Mouse (Mus musculus) liver, adult 2 months (tissue): ENCODE results near the gene Olfr715. TPM values are rescaled to one million over a fixed set of nuclear protein-coding genes. Genes with fewer than 3 reads are reported as not detected.
"Not testable (repeated sequence)": the region's sequence is repeated elsewhere in the genome, so short reads cannot be mapped to it uniquely, and the experiment has no call there.

Source experiments
- DNase-seq: peaks from one replicate; pipeline ENCODE4 v3.0.0-alpha.2; 2011; ENCODE audit warnings: low read depth, low spot score; ENCODE audit errors: extremely low read depth
- H3K27ac ChIP-seq: fragments of 200-500 bp; replicated peaks from 2 replicates; pipeline ENCODE4 v1.5.1; 2012; ENCODE audit warnings: low read depth, mild to moderate bottlenecking, control low read depth, inconsistent platforms, low read length; ENCODE audit not compliant: insufficient read depth
- H3K27me3 ChIP-seq: fragments of 200-500 bp; 2 replicates; pipeline ENCODE4 v1.6.1; 2012; ENCODE audit warnings: mild to moderate bottlenecking, moderate library complexity, low read length, inconsistent platforms; ENCODE audit not compliant: control insufficient read depth, insufficient read depth
- H3K36me3 ChIP-seq: fragments of 200-500 bp; 2 replicates; pipeline ENCODE4 v1.6.1; 2012; ENCODE audit warnings: low read length, inconsistent platforms; ENCODE audit not compliant: control insufficient read depth, insufficient read depth
- H3K4me1 ChIP-seq: fragments of 200-500 bp; 2 replicates; pipeline ENCODE4 v1.6.1; 2011; ENCODE audit warnings: low read length; ENCODE audit not compliant: control insufficient read depth, insufficient read depth
- H3K4me3 ChIP-seq: fragments of 200-500 bp; 2 replicates; pipeline ENCODE4 v1.5.1; 2011; ENCODE audit warnings: low read depth, mild to moderate bottlenecking, control low read depth, low read length, moderate library complexity; ENCODE audit not compliant: insufficient read depth
- H3K79me2 ChIP-seq: fragments of 200-500 bp; 2 replicates; pipeline ENCODE4 v1.6.1; 2012; ENCODE audit warnings: inconsistent platforms, mild to moderate bottlenecking, low read length, moderate library complexity; ENCODE audit not compliant: control insufficient read depth, insufficient read depth
- H3K9ac ChIP-seq: fragments of 200-500 bp; 2 replicates; pipeline ENCODE4 v1.6.1; 2012; ENCODE audit warnings: low read depth, mild to moderate bottlenecking, control low read depth, inconsistent platforms, low read length
- CTCF ChIP-seq: fragments of 200-500 bp; IDR thresholded peaks from 2 replicates; pipeline ENCODE4 v1.5.1; 2011; ENCODE audit warnings: low read depth, low read length, control low read depth
- POLR2A ChIP-seq: fragments of 200-500 bp; IDR thresholded peaks from 2 replicates; pipeline ENCODE4 v1.6.1; 2011; ENCODE audit warnings: low read length, control low read depth; ENCODE audit not compliant: insufficient read depth; ENCODE audit errors: extremely low read depth
- WGBS: fragments of 180-500 bp; shearing (Covaris S2); methylation state at CpG from one replicate; pipeline ENCODE4 v1.1.7; 2018; 5-methylcytosine and 5-hydroxymethylcytosine counted together
- polyA plus RNA-seq: library from polyadenylated mRNA; depleted of rRNA; stranded (reverse); fragments of >200 nt; gene quantifications from 2 replicates; pipeline ENCODE4 v1.2.3, GENCODE M21; 2012; rRNA removed
- total RNA-seq: library from RNA; depleted of rRNA; stranded (reverse); fragments of >200 nt; gene quantifications from 2 replicates; pipeline ENCODE4 v1.2.3, GENCODE M21; 2014; rRNA removed

The Olfr715 gene
- total RNA-seq (not detected in 2 replicates), polyA plus RNA-seq (not detected in 2 replicates)

DNA sequence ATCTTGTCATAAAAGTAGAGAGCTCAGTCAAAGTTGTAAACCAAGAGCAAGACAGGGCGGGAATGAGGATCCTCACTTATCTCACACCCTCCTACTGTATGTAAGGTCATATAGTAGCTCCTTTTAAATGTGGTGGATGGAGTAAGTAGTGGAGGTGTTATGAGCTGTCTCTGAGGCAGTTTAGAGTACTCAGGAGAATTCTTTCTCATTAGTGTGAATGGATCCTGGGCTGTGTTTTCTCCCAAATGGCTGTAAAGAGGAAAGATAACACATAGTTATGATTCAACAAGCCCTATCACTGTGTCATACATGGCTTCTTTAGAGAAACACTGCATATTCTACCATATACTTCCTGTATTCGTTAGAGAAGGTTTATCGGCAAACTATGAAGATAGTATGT lies at the start of gene Olfr715:
TSS of gene Olfr715 (minus strand) at position 101 of the 400 bp plus-strand sequence.
- H3K27me3 ChIP-seq, H3K9ac ChIP-seq, H3K4me3 ChIP-seq, H3K27ac ChIP-seq, H3K79me2 ChIP-seq, H3K4me1 ChIP-seq, H3K36me3 ChIP-seq, DNase-seq: not testable (repeated sequence)
- WGBS = 76% methylated on average over 3 of the region's 3 CpGs

- Histone ChIP-seq H3K79me2 (no peaks in the 10 kb centered on the region), H3K4me1 (no peaks in the 10 kb centered on the region), H3K27me3 (0 out of 2 replicates have a peak, but pooled peaks cover 2% of the 10 kb centered on the region), H3K4me3 (no peak overlapping the region), H3K36me3 (no peaks in the 10 kb centered on the region), H3K27ac (no peak overlapping the region), H3K9ac (no peak overlapping the region)
- DNase-seq = no peak
- no peak for TF ChIP-seq CTCF
- WGBS = 35% methylated on average over 2 of the region's 2 CpGs
Measured at GRCm38 (mm10) chr7:107180406-107180805, 49.5 kb upstream of the Olfr715 start.

DNA sequence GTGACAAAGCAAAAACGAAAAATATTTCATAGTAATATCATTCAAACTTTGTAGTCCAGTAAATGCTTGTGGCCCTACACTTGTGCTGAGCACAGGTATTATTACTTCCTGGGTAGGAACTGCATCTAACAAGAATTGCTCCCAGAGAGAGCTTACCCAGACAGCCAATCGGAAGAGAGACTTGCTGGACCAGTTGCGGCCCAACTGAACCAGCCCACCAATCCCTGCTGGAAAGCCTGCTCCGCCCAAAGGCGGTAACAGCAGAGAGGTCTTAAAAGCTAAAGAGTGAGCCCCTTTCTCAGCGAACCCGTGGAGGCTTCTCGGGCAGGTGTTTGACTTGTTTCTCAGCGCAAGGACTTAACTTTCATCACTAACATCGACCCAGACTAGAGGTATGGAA lies 35.8 kb upstream of the Olfr715 start, which contains the start of gene Nlrp14:
TSS of gene Nlrp14 (plus strand) at position 301 of the 400 bp plus-strand sequence.
- no peak for TF ChIP-seq CTCF
- no peak for TF ChIP-seq POLR2A
- 71% methylated on average over 10 of the region's 10 CpGs for WGBS
- H3K9ac ChIP-seq = no peak within 1 kb of the TSS
- H3K4me3 ChIP-seq = no peak within 1 kb of the TSS
- no peaks in the 10 kb centered on the region for H3K79me2 ChIP-seq
- no peaks in the 10 kb centered on the region for H3K4me1 ChIP-seq
- no peak within 1 kb of the TSS for H3K27ac ChIP-seq
- H3K27me3 ChIP-seq = no peaks in the 10 kb centered on the region
- DNase-seq = no peak
- H3K36me3 ChIP-seq = no peaks in the 10 kb centered on the region

DNA sequence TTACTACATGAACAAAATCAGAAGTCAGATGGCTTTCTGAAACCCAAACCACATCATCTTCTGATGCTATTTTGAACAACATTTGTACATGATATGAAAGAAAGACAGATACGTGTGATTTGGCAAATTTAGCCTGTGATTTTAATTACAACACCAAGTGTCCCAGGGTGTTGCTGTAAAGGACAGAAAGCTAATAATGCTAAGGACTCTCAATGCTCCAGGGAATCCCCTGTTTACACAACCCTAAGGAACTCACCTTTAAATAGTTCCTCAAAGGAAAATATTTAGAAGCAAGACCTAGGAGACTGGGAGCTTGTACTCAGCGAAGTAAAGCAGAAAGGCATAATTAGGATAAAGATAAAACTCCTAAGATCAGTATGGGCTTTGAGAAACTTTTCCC lies 7.1 kb upstream of the Olfr715 start, which contains the start of gene Olfr716:
TSS of gene Olfr716 (plus strand) at position 301 of the 400 bp plus-strand sequence.
- H3K4me3 ChIP-seq, H3K79me2 ChIP-seq, H3K4me1 ChIP-seq, H3K36me3 ChIP-seq, H3K9ac ChIP-seq, H3K27me3 ChIP-seq, H3K27ac ChIP-seq, DNase-seq: not testable (repeated sequence)
- WGBS = 67% methylated on average over 2 of the region's 2 CpGs

- H3K27ac ChIP-seq, H3K79me2 ChIP-seq, H3K36me3 ChIP-seq, DNase-seq, H3K27me3 ChIP-seq, H3K4me3 ChIP-seq, H3K4me1 ChIP-seq, H3K9ac ChIP-seq: not testable (repeated sequence)
- WGBS = 81% methylated on average over 2 of the region's 2 CpGs
Measured at GRCm38 (mm10) chr7:107110269-107110668, 20.6 kb downstream of the Olfr715 start, which contains the start of gene Olfr715b. TSS of gene Olfr715b (minus strand) at chr7:107110369.

GRCm38 (mm10) chr7:107092920-107093319 lies 38.0 kb downstream of the Olfr715 start, which contains the start of gene Olfr17:
TSS of gene Olfr17 (plus strand) at chr7:107093220.
- Histone ChIP-seq H3K79me2 (no peaks in the 10 kb centered on the region), H3K27me3 (no peaks in the 10 kb centered on the region), H3K9ac (no peak within 1 kb of the TSS), H3K4me3 (no peak within 1 kb of the TSS), H3K36me3 (no peaks in the 10 kb centered on the region), H3K27ac (no peak within 1 kb of the TSS), H3K4me1 (no peaks in the 10 kb centered on the region)
- no peak for DNase-seq
- TF ChIP-seq CTCF (no peak), POLR2A (no peak)
- 24% methylated on average over 1 of the region's 1 CpGs for WGBS

Other genes starting within 250 kb of the Olfr715 start
- not detected in 2 replicates for gene Olfr706, start 242.9 kb downstream of the Olfr715 start, total RNA-seq
- not detected in 2 replicates for gene Olfr706, start 242.9 kb downstream of the Olfr715 start, polyA plus RNA-seq
- gene Olfr707, start 229.8 kb downstream of the Olfr715 start, total RNA-seq = not detected in 2 replicates
- gene Olfr707, start 229.8 kb downstream of the Olfr715 start, polyA plus RNA-seq = not detected in 2 replicates
- gene Olfr1532-ps1, start 223.1 kb downstream of the Olfr715 start, total RNA-seq = not detected in 2 replicates
- not detected in 2 replicates for gene Olfr1532-ps1, start 223.1 kb downstream of the Olfr715 start, polyA plus RNA-seq
- not detected in 2 replicates for gene Olfr709-ps1, start 198.9 kb downstream of the Olfr715 start, total RNA-seq
- gene Olfr709-ps1, start 198.9 kb downstream of the Olfr715 start, polyA plus RNA-seq = not detected in 2 replicates
- not detected in 2 replicates for gene Olfr710, start 182.8 kb downstream of the Olfr715 start, total RNA-seq
- not detected in 2 replicates for gene Olfr710, start 182.8 kb downstream of the Olfr715 start, polyA plus RNA-seq
- gene Olfr6, start 167.1 kb downstream of the Olfr715 start, total RNA-seq = not detected in 2 replicates
- not detected in 2 replicates for gene Olfr6, start 167.1 kb downstream of the Olfr715 start, polyA plus RNA-seq
- not detected in 2 replicates for gene Olfr711, start 155.6 kb downstream of the Olfr715 start, total RNA-seq
- gene Olfr711, start 155.6 kb downstream of the Olfr715 start, polyA plus RNA-seq = not detected in 2 replicates
- not detected in 2 replicates for gene Olfr2, start 125.0 kb downstream of the Olfr715 start, total RNA-seq
- gene Olfr2, start 125.0 kb downstream of the Olfr715 start, polyA plus RNA-seq = not detected in 2 replicates
- not detected in 2 replicates for gene Olfr713, start 99.9 kb downstream of the Olfr715 start, total RNA-seq
- not detected in 2 replicates for gene Olfr713, start 99.9 kb downstream of the Olfr715 start, polyA plus RNA-seq
- not detected in 2 replicates for gene Olfr714, start 60.1 kb downstream of the Olfr715 start, total RNA-seq
- not detected in 2 replicates for gene Olfr714, start 60.1 kb downstream of the Olfr715 start, polyA plus RNA-seq
- not detected in 2 replicates for gene Olfr17, start 37.9 kb downstream of the Olfr715 start, total RNA-seq
- gene Olfr17, start 37.9 kb downstream of the Olfr715 start, polyA plus RNA-seq = not detected in 2 replicates
- not detected in 2 replicates for gene Olfr715b, start 20.7 kb downstream of the Olfr715 start, total RNA-seq
- not detected in 2 replicates for gene Olfr715b, start 20.7 kb downstream of the Olfr715 start, polyA plus RNA-seq
- gene Olfr716, start 7.2 kb upstream of the Olfr715 start, total RNA-seq = not detected in 2 replicates
- not detected in 2 replicates for gene Olfr716, start 7.2 kb upstream of the Olfr715 start, polyA plus RNA-seq
- not detected in 2 replicates for gene Nlrp14, start 35.9 kb upstream of the Olfr715 start, total RNA-seq
- gene Nlrp14, start 35.9 kb upstream of the Olfr715 start, polyA plus RNA-seq = not detected in 2 replicates
- not detected in 2 replicates for gene Rbmxl2, start 78.4 kb upstream of the Olfr715 start, total RNA-seq
- not detected in 2 replicates for gene Rbmxl2, start 78.4 kb upstream of the Olfr715 start, polyA plus RNA-seq
- gene Syt9, start 239.6 kb upstream of the Olfr715 start, total RNA-seq = 0.28 and 0.74 TPM in 2 replicates
- gene Syt9, start 239.6 kb upstream of the Olfr715 start, polyA plus RNA-seq = 0.45 and 0.47 TPM in 2 replicates